Comparison of ENCODE assay signal across 12 mouse cellular contexts in genomic region chr7:73138269-73138668, GRCm38 (mm10).
DNase-seq lines count a peak whose midpoint lies in the region; ATAC-seq and TF ChIP-seq lines count a peak whose summit lies in the region.
"Had no signal": no experiment of that assay in that cellular context is flagged by ENCODE, and none has a peak within 500 bp of the region (broad histone marks: within the 10 kb centered on the region; RNA-seq: fewer than 3 reads in every experiment).

No protein-coding gene starts in this region.

- no peaks in the 10 kb centered on the region for H3K27me3 ChIP-seq in embryonic facial prominence, embryonic 11.5 days (ENCODE audit: control insufficient read depth, insufficient read depth, low read length)

- WGBS in embryonic facial prominence, embryonic 11.5 days = 21% methylated on average over 5 of the region's 5 CpGs

- no peak overlapping the region for H3K27ac ChIP-seq in gastrocnemius, adult 2 months
- H3K27ac ChIP-seq in left cerebral cortex, adult 2 months = no peak overlapping the region
- H3K27ac ChIP-seq in embryonic facial prominence, embryonic 11.5 days (replicated peaks; ENCODE audit: low read depth, low read length) = no peak overlapping the region
- H3K27ac ChIP-seq: limb, embryonic 15.5 days had no signal

- H3K9ac ChIP-seq in embryonic facial prominence, embryonic 11.5 days (replicated peaks; ENCODE audit: low read length) = no peak overlapping the region
- H3K9ac ChIP-seq: limb, embryonic 15.5 days had no signal

- H3K4me1 ChIP-seq in embryonic facial prominence, embryonic 11.5 days (ENCODE audit: control insufficient read depth, insufficient read depth, low read length) = no peaks in the 10 kb centered on the region

- H3K4me3 ChIP-seq in gastrocnemius, adult 2 months = no peak overlapping the region
- H3K4me3 ChIP-seq in left cerebral cortex, adult 2 months = no peak overlapping the region
- H3K4me3 ChIP-seq in embryonic facial prominence, embryonic 11.5 days (ENCODE audit: low read depth, low read length) = no peak overlapping the region
- H3K4me3 ChIP-seq: limb, embryonic 15.5 days had no signal

- H3K9me3 ChIP-seq in embryonic facial prominence, embryonic 11.5 days (replicated peaks; ENCODE audit: control insufficient read depth, low read length) = no peaks in the 10 kb centered on the region
- H3K9me3 ChIP-seq: limb, embryonic 15.5 days had no signal

- H3K36me3 ChIP-seq in embryonic facial prominence, embryonic 11.5 days (replicated peaks; ENCODE audit: control insufficient read depth, insufficient read depth, low read depth, low read length) = no peaks in the 10 kb centered on the region
- H3K36me3 ChIP-seq: limb, embryonic 15.5 days had no signal

- ATAC-seq in embryonic facial prominence, embryonic 11.5 days (replicated peaks; ENCODE audit: insufficient number of reproducible peaks, low FRiP score, low TSS enrichment, low read depth) = no peak

- no peak overlapping the region for H3K4me2 ChIP-seq in embryonic facial prominence, embryonic 11.5 days (ENCODE audit: low read depth, low read length)
- H3K4me2 ChIP-seq: limb, embryonic 15.5 days had no signal

- DNase-seq in gastrocnemius, adult 2 months = peak; percentile 62
- DNase-seq in gastrocnemius, postnatal 4 days (ENCODE audit: low spot score in 2 of 2) = no peak
- no peak for DNase-seq in left cerebral cortex, adult 2 months (ENCODE audit: extremely low spot score in 1 of 2, low spot score in 2 of 2)
- no peak for DNase-seq in left cerebral cortex, postnatal 25 days (ENCODE audit: low spot score in 2 of 2)
- DNase-seq in ZHBTc4 (ENCODE audit: low read depth, low spot score) = peak; percentile 86
- DNase-seq in embryonic facial prominence, embryonic 11.5 days (ENCODE audit: low spot score) = peak; percentile 35
- no peak for DNase-seq in adrenal gland, postnatal 4 days (ENCODE audit: low spot score in 2 of 2)
- DNase-seq in ovary, postnatal 10 days (ENCODE audit: low spot score) = no peak
- DNase-seq: adrenal gland, postnatal 25 days; heart, postnatal 4 days; thymus, postnatal 4 days had no signal

- intact Hi-C loops in gastrocnemius, adult 2 months (cut with DNase I) = loop anchor here (1.0 to 10.0 kb wide), 3 partner anchors 238 to 733 kb away; no protein-coding TSS in a partner anchor
- intact Hi-C loops in left cerebral cortex, adult 2 months (cut with DNase I) = no loop called here
- intact Hi-C loops in left cerebral cortex, postnatal 25 days (cut with DNase I) = no loop called here

- TF ChIP-seq CTCF in gastrocnemius, adult 2 months (IDR thresholded peaks at IDR 0.05) = peak; percentile 62
- TF ChIP-seq CTCF in left cerebral cortex, adult 2 months (IDR thresholded peaks at IDR 0.05) = peak; percentile 24

Comparison
In these comparisons a context has a peak if more than half of its experiments do, and no peak if none do; other contexts are left out.
1. DNase-seq: peak in gastrocnemius, adult 2 months (single experiment), ZHBTc4 (single experiment) and embryonic facial prominence, embryonic 11.5 days (single experiment); none in gastrocnemius, postnatal 4 days (0 of 2), left cerebral cortex, adult 2 months (0 of 2), left cerebral cortex, postnatal 25 days (0 of 2), adrenal gland, postnatal 4 days (0 of 2) and ovary, postnatal 10 days (single experiment).